Mouse (Mus musculus) heart, adult 2 months (tissue): ENCODE data around the gene Scd1.

Source experiments
- CTCF ChIP-seq: fragments of 200-600 bp; IDR thresholded peaks from 2 replicates; pipeline ENCODE4 v1.8.1; 2022; ENCODE audit warnings: antibody characterized with exemption, mild to moderate bottlenecking, moderate library complexity
- EP300 ChIP-seq: fragments of 200-500 bp; IDR thresholded peaks from 2 replicates; pipeline ENCODE4 v1.6.1; 2011; ENCODE audit warnings: low read depth, low read length, control low read depth; ENCODE audit not compliant: insufficient read depth
- POLR2A ChIP-seq: fragments of 200-500 bp; IDR thresholded peaks from 2 replicates; pipeline ENCODE4 v1.6.1; 2011; ENCODE audit warnings: mild to moderate bottlenecking, low read depth, low read length, control low read depth; ENCODE audit not compliant: insufficient read depth

DNA sequence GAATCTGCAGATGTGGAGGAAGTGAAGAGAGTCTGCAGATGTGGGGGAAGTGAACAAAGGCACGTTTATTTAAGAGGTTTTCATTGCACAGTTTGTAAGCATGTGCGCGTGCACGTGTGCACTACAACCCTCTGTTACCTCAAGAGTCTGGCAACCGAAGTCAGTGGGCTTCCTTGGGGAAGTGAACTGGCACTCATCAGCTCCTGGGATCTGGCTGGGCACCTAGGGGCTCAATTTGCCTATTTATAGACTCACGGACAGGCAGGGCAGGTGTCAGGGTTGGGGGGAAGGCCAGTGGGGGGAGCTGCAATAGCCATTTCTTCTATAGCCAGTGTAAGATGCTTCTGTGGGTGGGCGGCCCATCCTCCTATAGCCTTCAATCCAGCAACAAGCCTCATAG is 55.9 kb downstream of the Scd1 start:
- TF ChIP-seq CTCF: no peak
- no peak for TF ChIP-seq POLR2A
- no peak for TF ChIP-seq EP300
